17 mouse cellular contexts compared by ENCODE assay signal in genomic region chr10:44044727-44045126, GRCm38 (mm10).
A peak's percentile ranks its signal among the peaks of the same experiment; 100 is the strongest.
DNase-seq lines count a peak whose midpoint lies in the region; ATAC-seq and TF ChIP-seq lines count a peak whose summit lies in the region.
"Had no signal": no experiment of that assay in that cellular context is flagged by ENCODE, and none has a peak within 500 bp of the region (broad histone marks: within the 10 kb centered on the region; RNA-seq: fewer than 3 reads in every experiment).

No protein-coding gene starts in this region.

- 75% methylated on average over 4 of the region's 4 CpGs for WGBS in kidney, postnatal 0 days
- 74% methylated on average over 4 of the region's 4 CpGs for WGBS in midbrain, postnatal 0 days
- 77% methylated on average over 4 of the region's 4 CpGs for WGBS in midbrain, embryonic 11.5 days
- 60% methylated on average over 4 of the region's 4 CpGs for WGBS in small intestine, adult 2 months

- no peak for DNase-seq in kidney, postnatal 0 days (ENCODE audit: low spot score)
- no peak for DNase-seq in kidney, postnatal 4 days
- DNase-seq in midbrain, postnatal 0 days (ENCODE audit: low spot score) = no peak
- DNase-seq in midbrain, embryonic 11.5 days (ENCODE audit: low spot score, missing footprints) = no peak
- peak; percentile 48 for DNase-seq in ES-CJ7 (ENCODE audit: low read depth, low spot score)
- no peak for DNase-seq in embryo, embryonic 11 days
- DNase-seq: cerebellum, postnatal 10 days; gastrocnemius, postnatal 10 days; liver, embryonic 13.5 days had no signal

- no peaks in the 10 kb centered on the region for H3K36me3 ChIP-seq in kidney, postnatal 0 days (ENCODE audit: insufficient read depth, low read length)
- H3K36me3 ChIP-seq in midbrain, postnatal 0 days (ENCODE audit: insufficient read depth, low read length) = no peaks in the 10 kb centered on the region
- H3K36me3 ChIP-seq in midbrain, embryonic 11.5 days (ENCODE audit: control insufficient read depth, insufficient read depth, low read length) = no peaks in the 10 kb centered on the region
- H3K36me3 ChIP-seq in small intestine, adult 2 months (ENCODE audit: control insufficient read depth, insufficient read depth, low read length) = no peaks in the 10 kb centered on the region
- H3K36me3 ChIP-seq: embryonic facial prominence, embryonic 13.5 days; forebrain, embryonic 12.5 days; heart, embryonic 13.5 days; hindbrain, embryonic 13.5 days; liver, embryonic 13.5 days; midbrain, embryonic 10.5 days; stomach, embryonic 15.5 days had no signal

- no peaks in the 10 kb centered on the region for H3K9me3 ChIP-seq in kidney, postnatal 0 days (replicated peaks; ENCODE audit: low read length)
- H3K9me3 ChIP-seq in midbrain, postnatal 0 days (ENCODE audit: low read length) = no peaks in the 10 kb centered on the region
- no peaks in the 10 kb centered on the region for H3K9me3 ChIP-seq in midbrain, embryonic 11.5 days (ENCODE audit: control insufficient read depth, low read length)
- H3K9me3 ChIP-seq: embryonic facial prominence, embryonic 13.5 days; forebrain, embryonic 12.5 days; heart, embryonic 13.5 days; hindbrain, embryonic 13.5 days; liver, embryonic 13.5 days; midbrain, embryonic 10.5 days; stomach, embryonic 15.5 days had no signal

- no peak overlapping the region for H3K27ac ChIP-seq in kidney, postnatal 0 days
- no peak overlapping the region for H3K27ac ChIP-seq in midbrain, postnatal 0 days (ENCODE audit: low read depth, low read length)
- no peak overlapping the region for H3K27ac ChIP-seq in midbrain, embryonic 11.5 days (ENCODE audit: low read depth, low read length)
- no peak overlapping the region for H3K27ac ChIP-seq in small intestine, adult 2 months (ENCODE audit: insufficient read depth, low read depth, low read length)
- H3K27ac ChIP-seq: embryonic facial prominence, embryonic 13.5 days; forebrain, embryonic 12.5 days; heart, embryonic 13.5 days; hindbrain, embryonic 13.5 days; liver, embryonic 13.5 days; midbrain, embryonic 10.5 days; stomach, embryonic 15.5 days had no signal

- H3K4me3 ChIP-seq in kidney, postnatal 0 days (replicated peaks; ENCODE audit: low read depth, low read length) = no peak overlapping the region
- no peak overlapping the region for H3K4me3 ChIP-seq in midbrain, postnatal 0 days (ENCODE audit: low read depth, low read length)
- no peak overlapping the region for H3K4me3 ChIP-seq in midbrain, embryonic 11.5 days (ENCODE audit: low read depth, low read length)
- H3K4me3 ChIP-seq in small intestine, adult 2 months (ENCODE audit: low read depth, low read length) = no peak overlapping the region
- H3K4me3 ChIP-seq: embryonic facial prominence, embryonic 13.5 days; forebrain, embryonic 12.5 days; heart, embryonic 13.5 days; hindbrain, embryonic 13.5 days; liver, embryonic 13.5 days; midbrain, embryonic 10.5 days; stomach, embryonic 15.5 days had no signal

- no peaks in the 10 kb centered on the region for H3K27me3 ChIP-seq in kidney, postnatal 0 days (ENCODE audit: insufficient read depth, low read length)
- no peaks in the 10 kb centered on the region for H3K27me3 ChIP-seq in midbrain, postnatal 0 days (ENCODE audit: insufficient read depth, low read length)
- no peaks in the 10 kb centered on the region for H3K27me3 ChIP-seq in midbrain, embryonic 11.5 days (ENCODE audit: control insufficient read depth, insufficient read depth, low read length)
- H3K27me3 ChIP-seq in small intestine, adult 2 months (ENCODE audit: control insufficient read depth, insufficient read depth, low read length) = no peaks in the 10 kb centered on the region; the same call in 1 of the 2 replicates
- H3K27me3 ChIP-seq: embryonic facial prominence, embryonic 13.5 days; forebrain, embryonic 12.5 days; heart, embryonic 13.5 days; hindbrain, embryonic 13.5 days; stomach, embryonic 15.5 days had no signal

- H3K4me1 ChIP-seq in kidney, postnatal 0 days (replicated peaks; ENCODE audit: insufficient read depth, low read length) = no peaks in the 10 kb centered on the region
- no peaks in the 10 kb centered on the region for H3K4me1 ChIP-seq in midbrain, postnatal 0 days (ENCODE audit: insufficient read depth, low read length)
- H3K4me1 ChIP-seq in midbrain, embryonic 11.5 days (ENCODE audit: control insufficient read depth, insufficient read depth, low read length) = no peaks in the 10 kb centered on the region
- H3K4me1 ChIP-seq in small intestine, adult 2 months (ENCODE audit: control insufficient read depth, insufficient read depth, insufficient read length, low read length) = 0 out of 2 replicates have a peak, but pooled peaks cover 2% of the 10 kb centered on the region
- H3K4me1 ChIP-seq: embryonic facial prominence, embryonic 13.5 days; forebrain, embryonic 12.5 days; heart, embryonic 13.5 days; hindbrain, embryonic 13.5 days; liver, embryonic 13.5 days; midbrain, embryonic 10.5 days; stomach, embryonic 15.5 days had no signal

- TF ChIP-seq POLR2A in small intestine, adult 2 months (IDR thresholded peaks at IDR 0.05; ENCODE audit: low read depth, low read length) = no peak

- peak; percentile 43 for TF ChIP-seq CTCF in kidney, postnatal 0 days (IDR thresholded peaks at IDR 0.05; ENCODE audit: low read depth)
- TF ChIP-seq CTCF in midbrain, postnatal 0 days (IDR thresholded peaks at IDR 0.05) = peak; percentile 18
- TF ChIP-seq CTCF in small intestine, adult 2 months (IDR thresholded peaks at IDR 0.05; ENCODE audit: extremely low read depth, insufficient read length, insufficient replicate concordance, low read depth, low read length) = peak; percentile 31; the same call in 1 of the 2 replicates

- no peak for ATAC-seq in kidney, postnatal 0 days (replicated peaks; ENCODE audit: low FRiP score, low read depth)
- ATAC-seq in midbrain, postnatal 0 days (ENCODE audit: low FRiP score) = no peak
- ATAC-seq in midbrain, embryonic 11.5 days (ENCODE audit: low FRiP score) = no peak
- ATAC-seq in megakaryocyte-erythroid progenitor cell, adult 5-6 weeks (replicated peaks; ENCODE audit: low FRiP score, low TSS enrichment, poor library complexity, severe bottlenecking) = no peak

- no peak overlapping the region for H3K9ac ChIP-seq in kidney, postnatal 0 days (ENCODE audit: low read depth, low read length)
- no peak overlapping the region for H3K9ac ChIP-seq in midbrain, postnatal 0 days (replicated peaks; ENCODE audit: low read length, poor library complexity, severe bottlenecking)
- no peak overlapping the region for H3K9ac ChIP-seq in midbrain, embryonic 11.5 days (ENCODE audit: low read length)
- H3K9ac ChIP-seq: embryonic facial prominence, embryonic 13.5 days; forebrain, embryonic 12.5 days; heart, embryonic 13.5 days; hindbrain, embryonic 13.5 days; liver, embryonic 13.5 days; stomach, embryonic 15.5 days had no signal

- no peak overlapping the region for H3K4me2 ChIP-seq in kidney, postnatal 0 days (ENCODE audit: low read length)
- no peak overlapping the region for H3K4me2 ChIP-seq in midbrain, postnatal 0 days (ENCODE audit: low read depth, low read length, poor library complexity, severe bottlenecking)
- no peak overlapping the region for H3K4me2 ChIP-seq in midbrain, embryonic 11.5 days
- H3K4me2 ChIP-seq: embryonic facial prominence, embryonic 13.5 days; forebrain, embryonic 12.5 days; heart, embryonic 13.5 days; hindbrain, embryonic 13.5 days; liver, embryonic 13.5 days; stomach, embryonic 15.5 days had no signal
